Mouse (Mus musculus): ENCODE measurements around the gene Bfsp2. TPM values are rescaled to one million over a fixed set of nuclear protein-coding genes. Genes with fewer than 3 reads are reported as not detected.

Gene Bfsp2
- polyA plus RNA-seq, 1 experiment: 1.4 TPM

DNA sequence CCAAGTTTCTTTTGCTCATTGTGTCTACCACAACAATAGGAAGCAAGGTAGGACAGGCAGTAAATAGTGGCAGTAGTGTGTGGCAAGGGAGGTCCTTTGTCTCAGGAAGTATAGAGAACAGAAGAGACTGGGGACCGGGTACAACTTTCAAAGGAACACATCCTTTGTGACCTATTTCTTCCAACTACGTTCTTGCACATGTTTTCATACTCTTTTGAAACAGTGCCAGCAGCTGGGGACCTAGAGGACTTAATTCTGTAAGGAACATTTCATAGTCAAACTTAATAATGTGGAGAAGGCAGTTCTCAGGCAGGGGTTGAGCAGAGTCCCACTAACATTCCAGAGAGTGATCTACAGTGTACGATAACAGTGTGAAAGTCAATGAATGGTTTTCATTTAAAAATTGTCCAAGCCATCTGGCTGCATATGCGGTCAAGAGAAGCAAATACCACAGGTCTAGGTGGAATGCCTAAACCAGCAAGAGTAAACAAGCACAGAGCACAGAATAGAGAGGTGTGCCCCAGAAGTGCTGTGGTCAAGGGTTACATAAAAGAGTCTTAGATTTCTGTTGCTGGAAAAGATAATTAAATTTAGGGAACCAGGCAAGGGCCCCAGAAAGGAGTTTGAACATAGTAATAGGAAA, 76.8 kb downstream of the Bfsp2 start:
- DNase-seq: peak; percentile 36
- Histone ChIP-seq H3K27me3 (ENCODE audit: control insufficient read depth, insufficient read depth, low read length) (no peaks in the 10 kb centered on the region), H3K27ac (ENCODE audit: control insufficient read depth, insufficient read depth, low read length) (peak overlapping the region; percentile 45; the same call in 1 of the 2 replicates), H3K36me3 (ENCODE audit: control insufficient read depth, insufficient read depth, low read length) (no peaks in the 10 kb centered on the region), H3K4me1 (replicated peaks; ENCODE audit: control insufficient read depth, insufficient read depth, low read length) (peaks cover 8% of the 10 kb centered on the region), H3K4me3 (ENCODE audit: control insufficient read depth, insufficient read depth, low read length) (no peak overlapping the region)
- TF ChIP-seq POLR2A (IDR thresholded peaks at IDR 0.05; ENCODE audit: control insufficient read depth, extremely low read depth, insufficient read depth, low read length, poor library complexity) (no peak), CTCF (IDR thresholded peaks at IDR 0.05; ENCODE audit: borderline replicate concordance, control insufficient read depth, extremely low read depth, insufficient read depth, low read length, poor library complexity) (no peak)
- 41% methylated on average over 4 of the region's 4 CpGs for WGBS

DNA sequence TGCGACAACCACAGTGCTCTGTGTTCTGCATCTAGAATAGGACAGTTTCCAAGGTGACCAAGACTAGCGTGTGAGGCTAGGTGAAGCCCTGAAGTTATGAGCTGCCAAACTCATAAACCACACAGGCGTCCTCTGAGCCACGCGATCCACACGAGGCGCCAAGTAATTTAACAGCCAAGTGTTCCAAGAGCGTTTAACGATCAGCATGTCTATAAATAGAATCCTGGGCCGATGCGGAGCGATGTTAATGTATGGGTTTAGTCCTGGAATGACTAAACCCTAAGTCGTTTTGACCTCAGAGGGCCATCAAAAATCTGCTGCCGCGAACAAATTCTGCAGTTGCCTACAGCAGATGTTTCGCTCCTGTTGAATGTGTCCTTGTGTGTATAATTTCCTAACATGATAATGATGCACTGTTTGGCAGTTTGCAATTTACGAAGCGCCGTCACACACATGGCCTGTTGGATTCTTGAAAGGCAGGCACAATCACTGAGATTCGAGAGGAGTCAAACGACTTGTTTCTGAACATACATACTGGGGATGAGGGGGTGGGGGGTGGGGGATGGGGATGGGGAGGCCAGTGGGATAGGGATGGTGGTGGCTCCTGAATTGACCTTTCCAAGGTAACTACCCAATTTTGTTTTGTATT, 81.6 kb downstream of the Bfsp2 start:
- no peaks in the 10 kb centered on the region for H3K27me3 ChIP-seq (ENCODE audit: control insufficient read depth, insufficient read depth, low read length)
- DNase-seq: no peak
- no peak overlapping the region for H3K27ac ChIP-seq (ENCODE audit: control insufficient read depth, insufficient read depth, low read length)
- H3K4me3 ChIP-seq (ENCODE audit: control insufficient read depth, insufficient read depth, low read length): no peak overlapping the region
- TF ChIP-seq POLR2A (IDR thresholded peaks at IDR 0.05; ENCODE audit: control insufficient read depth, extremely low read depth, insufficient read depth, low read length, poor library complexity) (no peak), CTCF (IDR thresholded peaks at IDR 0.05; ENCODE audit: borderline replicate concordance, control insufficient read depth, extremely low read depth, insufficient read depth, low read length, poor library complexity) (no peak)
- H3K36me3 ChIP-seq (ENCODE audit: control insufficient read depth, insufficient read depth, low read length): no peaks in the 10 kb centered on the region
- 92% methylated on average over 21 of the region's 21 CpGs for WGBS
- H3K4me1 ChIP-seq (replicated peaks; ENCODE audit: control insufficient read depth, insufficient read depth, low read length): peaks cover 4% of the 10 kb centered on the region

DNA sequence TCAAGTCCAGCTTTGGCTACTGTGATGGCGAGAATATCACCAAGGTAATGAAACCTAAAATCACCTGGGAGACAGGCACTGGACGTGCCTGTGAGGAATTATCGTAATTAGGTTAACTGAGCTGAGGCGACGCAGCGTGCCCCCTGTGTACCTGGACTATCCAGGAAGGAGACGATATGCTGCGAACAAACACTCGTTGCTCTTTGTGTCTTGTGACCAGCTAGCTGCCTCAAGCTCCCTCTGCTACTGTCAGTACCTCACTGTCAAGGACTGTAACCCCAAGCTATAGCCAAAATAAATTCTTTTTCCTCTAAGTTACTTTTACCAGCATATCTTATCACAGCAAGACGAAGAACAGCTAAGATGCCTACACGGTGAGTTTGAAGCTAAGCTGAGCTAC, 87.0 kb downstream of the Bfsp2 start:
- no peak for DNase-seq
- 96% methylated on average over 11 of the region's 11 CpGs for WGBS
- no peaks in the 10 kb centered on the region for H3K4me1 ChIP-seq (replicated peaks; ENCODE audit: control insufficient read depth, insufficient read depth, low read length)
- TF ChIP-seq POLR2A (IDR thresholded peaks at IDR 0.05; ENCODE audit: control insufficient read depth, extremely low read depth, insufficient read depth, low read length, poor library complexity) (no peak), CTCF (IDR thresholded peaks at IDR 0.05; ENCODE audit: borderline replicate concordance, control insufficient read depth, extremely low read depth, insufficient read depth, low read length, poor library complexity) (no peak)
- H3K4me3 ChIP-seq (ENCODE audit: control insufficient read depth, insufficient read depth, low read length): no peak overlapping the region
- H3K27me3 ChIP-seq (ENCODE audit: control insufficient read depth, insufficient read depth, low read length): no peaks in the 10 kb centered on the region
- H3K36me3 ChIP-seq (ENCODE audit: control insufficient read depth, insufficient read depth, low read length): no peaks in the 10 kb centered on the region
- no peak overlapping the region for H3K27ac ChIP-seq (ENCODE audit: control insufficient read depth, insufficient read depth, low read length)

DNA sequence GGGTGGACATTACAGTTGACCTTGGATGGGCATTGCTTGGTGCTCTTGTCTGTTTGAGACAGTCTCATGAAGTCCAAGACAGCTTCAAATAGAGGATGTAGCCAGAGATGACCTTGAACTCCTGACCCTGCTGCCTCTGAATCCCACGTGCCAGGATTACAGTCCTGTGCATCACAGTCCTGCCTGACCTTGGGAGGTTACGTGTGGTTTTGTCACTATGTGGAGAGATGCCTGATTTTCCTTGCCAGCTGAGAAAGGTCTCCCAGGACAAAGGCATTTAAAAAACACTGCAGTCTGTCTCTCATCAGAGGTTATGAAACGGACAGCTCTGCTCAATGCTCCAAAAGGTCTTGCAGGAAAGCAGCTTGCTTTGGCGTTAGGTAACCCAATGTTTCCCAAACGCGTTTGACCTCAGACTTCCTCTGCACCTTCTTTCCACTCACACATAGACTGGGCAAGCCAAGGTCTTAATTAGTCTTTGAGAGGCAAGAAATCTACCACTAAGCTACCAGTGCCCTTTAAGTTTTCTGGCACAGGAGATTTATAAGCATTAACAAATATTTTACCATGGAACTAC, 88.3 kb downstream of the Bfsp2 start:
- H3K27ac ChIP-seq (ENCODE audit: control insufficient read depth, insufficient read depth, low read length): no peak overlapping the region

DNA sequence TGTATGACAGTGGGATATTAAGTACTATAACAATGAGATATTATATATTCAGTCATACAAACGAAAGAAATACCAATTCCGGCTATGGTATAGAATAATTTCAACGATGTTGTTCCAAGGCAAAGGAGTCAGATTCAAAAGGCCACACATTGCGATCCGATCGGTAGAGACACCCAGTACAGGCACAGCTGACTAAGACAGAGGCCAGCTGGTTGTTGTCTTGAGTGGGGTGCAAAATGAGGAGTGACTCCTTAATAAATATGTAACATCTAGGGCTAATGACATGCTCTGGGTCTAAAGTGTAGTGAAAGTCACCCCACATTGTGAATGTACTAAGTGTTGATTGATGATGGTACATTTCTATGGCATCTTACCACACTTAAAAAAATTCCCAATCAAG, 91.0 kb downstream of the Bfsp2 start:
- Histone ChIP-seq H3K36me3 (ENCODE audit: control insufficient read depth, insufficient read depth, low read length) (no peaks in the 10 kb centered on the region), H3K4me3 (ENCODE audit: control insufficient read depth, insufficient read depth, low read length) (no peak overlapping the region), H3K27ac (ENCODE audit: control insufficient read depth, insufficient read depth, low read length) (no peak overlapping the region), H3K4me1 (replicated peaks; ENCODE audit: control insufficient read depth, insufficient read depth, low read length) (peaks cover 7% of the 10 kb centered on the region), H3K27me3 (ENCODE audit: control insufficient read depth, insufficient read depth, low read length) (no peaks in the 10 kb centered on the region)
- 98% methylated on average over 6 of the region's 6 CpGs for WGBS
- DNase-seq: no peak
- TF ChIP-seq POLR2A (IDR thresholded peaks at IDR 0.05; ENCODE audit: control insufficient read depth, extremely low read depth, insufficient read depth, low read length, poor library complexity): no peak

More for the DNA sequence above, 88.3 kb downstream of the Bfsp2 start:
- H3K36me3 ChIP-seq (ENCODE audit: control insufficient read depth, insufficient read depth, low read length): no peaks in the 10 kb centered on the region
- DNase-seq: no peak
- no peak for TF ChIP-seq POLR2A (IDR thresholded peaks at IDR 0.05; ENCODE audit: control insufficient read depth, extremely low read depth, insufficient read depth, low read length, poor library complexity)
- TF ChIP-seq CTCF (IDR thresholded peaks at IDR 0.05; ENCODE audit: borderline replicate concordance, control insufficient read depth, extremely low read depth, insufficient read depth, low read length, poor library complexity): no peak
- WGBS: 64% methylated on average over 6 of the region's 6 CpGs
- H3K4me1 ChIP-seq (replicated peaks; ENCODE audit: control insufficient read depth, insufficient read depth, low read length): no peaks in the 10 kb centered on the region
- H3K4me3 ChIP-seq (ENCODE audit: control insufficient read depth, insufficient read depth, low read length): no peak overlapping the region
- no peaks in the 10 kb centered on the region for H3K27me3 ChIP-seq (ENCODE audit: control insufficient read depth, insufficient read depth, low read length)

DNA sequence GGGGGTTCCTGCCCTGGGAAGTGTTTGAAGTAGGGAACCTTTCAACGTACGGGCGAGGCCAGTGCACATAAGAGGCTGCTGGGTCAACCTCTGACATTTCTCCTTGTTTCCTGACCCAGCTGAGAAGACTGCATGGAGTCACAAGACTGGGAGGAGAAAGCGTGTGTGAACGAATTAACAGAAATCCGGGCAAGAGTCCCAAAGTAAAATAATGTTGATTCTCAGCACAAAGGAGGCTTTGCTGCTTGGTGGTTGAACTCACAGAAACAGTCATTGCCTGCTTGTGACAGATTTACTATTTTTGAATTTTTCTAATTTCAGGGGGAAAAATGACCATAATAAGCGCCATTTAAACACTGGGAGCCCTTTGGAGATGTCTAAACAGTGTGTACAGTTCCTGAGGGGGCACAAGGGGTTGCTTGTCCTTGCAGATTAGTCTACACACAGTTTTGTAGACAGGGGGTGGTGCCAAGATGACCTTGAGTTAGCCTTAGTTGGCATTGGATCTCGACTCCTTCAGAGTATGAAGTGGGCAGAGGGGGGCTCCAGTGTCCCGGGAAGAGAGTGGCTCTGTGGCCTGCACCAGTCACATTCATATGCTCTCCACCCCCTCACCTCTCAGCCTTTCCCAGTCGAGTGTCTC, 93.1 kb downstream of the Bfsp2 start:
- DNase-seq: no peak

More for the DNA sequence above, 93.1 kb downstream of the Bfsp2 start:
- Histone ChIP-seq H3K27me3 (ENCODE audit: control insufficient read depth, insufficient read depth, low read length) (no peaks in the 10 kb centered on the region), H3K36me3 (ENCODE audit: control insufficient read depth, insufficient read depth, low read length) (no peaks in the 10 kb centered on the region), H3K4me1 (replicated peaks; ENCODE audit: control insufficient read depth, insufficient read depth, low read length) (peaks cover 20% of the 10 kb centered on the region), H3K27ac (ENCODE audit: control insufficient read depth, insufficient read depth, low read length) (no peak overlapping the region), H3K4me3 (ENCODE audit: control insufficient read depth, insufficient read depth, low read length) (no peak overlapping the region)
- WGBS: 91% methylated on average over 10 of the region's 10 CpGs
- no peak for TF ChIP-seq CTCF (IDR thresholded peaks at IDR 0.05; ENCODE audit: borderline replicate concordance, control insufficient read depth, extremely low read depth, insufficient read depth, low read length, poor library complexity)
- no peak for TF ChIP-seq POLR2A (IDR thresholded peaks at IDR 0.05; ENCODE audit: control insufficient read depth, extremely low read depth, insufficient read depth, low read length, poor library complexity)
